Mouse (Mus musculus) ES-Bruce4 (cell line): ENCODE results near the gene Gpx3.

Experiments used
- CTCF ChIP-seq: IDR thresholded peaks from one replicate; pipeline ENCODE4 v1.8.1; 2011; ENCODE audit warnings: low read depth, low read length
- EP300 ChIP-seq: IDR thresholded peaks from 2 replicates; pipeline ENCODE4 v1.6.1; 2011; ENCODE audit warnings: low read depth, low read length; ENCODE audit not compliant: insufficient read depth

DNA sequence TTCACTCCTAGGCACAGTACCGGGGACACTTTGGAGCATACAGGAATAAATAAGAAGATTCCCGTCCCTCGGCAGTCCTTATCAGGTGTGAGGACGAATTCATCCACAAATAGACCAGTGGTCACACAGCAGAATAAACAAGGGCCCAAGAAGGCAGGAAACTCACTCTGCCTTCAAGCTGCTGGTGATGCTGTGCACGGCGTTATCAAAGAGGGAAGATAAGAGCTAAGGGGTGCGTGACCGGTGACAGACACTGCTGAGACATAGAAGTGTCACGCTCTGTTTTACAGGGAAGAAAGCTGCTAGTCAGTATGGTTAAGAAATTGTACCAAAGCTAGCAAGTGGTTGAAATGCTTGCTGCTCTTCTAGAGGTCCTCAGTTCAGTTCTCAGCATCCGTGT is 22.3 kb upstream of the Gpx3 start:
- TF ChIP-seq CTCF (no peak), EP300 (no peak)
